Mouse (Mus musculus): ENCODE measurements around the gene Olfr1195.
"Not testable (repeated sequence)": the region's sequence is repeated elsewhere in the genome, so short reads cannot be mapped to it uniquely, and the experiment has no call there.

The Olfr1195 gene

GRCm38 (mm10) chr2:88689087-88689486 lies at the start of gene Olfr1195:
Gene Olfr1195 (minus strand): TSS chr2:88689187.
- DNase-seq, result no peak

- DNase-seq, result no peak
These were observed 43.3 kb upstream of the Olfr1195 start, which contains the start of gene Olfr1197 for GRCm38 (mm10) chr2:88732266-88732665. Gene Olfr1197 (minus strand): TSS chr2:88732366.

- DNase-seq, result no peak
These were observed 15.5 kb upstream of the Olfr1195 start, which contains the start of gene Olfr1196 for GRCm38 (mm10) chr2:88704497-88704896. Gene Olfr1196 (minus strand): TSS chr2:88704597.

- not testable (repeated sequence) for DNase-seq
These were observed 13.7 kb downstream of the Olfr1195 start, which contains the start of gene Olfr1193 for GRCm38 (mm10) chr2:88675328-88675727. Gene Olfr1193 (plus strand): TSS chr2:88675628.

GRCm38 (mm10) chr2:88648209-88648608 lies 40.8 kb downstream of the Olfr1195 start, which contains the start of gene Olfr1192-ps1:
Gene Olfr1192-ps1 (plus strand): TSS chr2:88648509.
- DNase-seq, result no peak

GRCm38 (mm10) chr2:88640242-88640641 lies 48.7 kb downstream of the Olfr1195 start, which contains the start of gene Olfr1191-ps1:
Gene Olfr1191-ps1 (plus strand): TSS chr2:88640542.
- not testable (repeated sequence) for DNase-seq

Data from lung, postnatal 36 days (tissue).